Mouse (Mus musculus) bone marrow, adult 2 months (tissue): ENCODE data around the gene Acadm.
A peak's percentile ranks its signal among the peaks of the same experiment; 100 is the strongest.

ENCODE experiments used
- CTCF ChIP-seq: fragments of 200-500 bp; IDR thresholded peaks from 2 replicates; pipeline ENCODE4 v1.5.1; 2011; ENCODE audit warnings: low read length, control low read depth; ENCODE audit not compliant: control insufficient read depth, insufficient read depth
- POLR2A ChIP-seq: fragments of 200-500 bp; IDR thresholded peaks from 2 replicates; pipeline ENCODE4 v1.6.1; 2011; ENCODE audit warnings: low read depth, mild to moderate bottlenecking, control low read depth, low read length, borderline replicate concordance; ENCODE audit not compliant: control insufficient read depth

DNA sequence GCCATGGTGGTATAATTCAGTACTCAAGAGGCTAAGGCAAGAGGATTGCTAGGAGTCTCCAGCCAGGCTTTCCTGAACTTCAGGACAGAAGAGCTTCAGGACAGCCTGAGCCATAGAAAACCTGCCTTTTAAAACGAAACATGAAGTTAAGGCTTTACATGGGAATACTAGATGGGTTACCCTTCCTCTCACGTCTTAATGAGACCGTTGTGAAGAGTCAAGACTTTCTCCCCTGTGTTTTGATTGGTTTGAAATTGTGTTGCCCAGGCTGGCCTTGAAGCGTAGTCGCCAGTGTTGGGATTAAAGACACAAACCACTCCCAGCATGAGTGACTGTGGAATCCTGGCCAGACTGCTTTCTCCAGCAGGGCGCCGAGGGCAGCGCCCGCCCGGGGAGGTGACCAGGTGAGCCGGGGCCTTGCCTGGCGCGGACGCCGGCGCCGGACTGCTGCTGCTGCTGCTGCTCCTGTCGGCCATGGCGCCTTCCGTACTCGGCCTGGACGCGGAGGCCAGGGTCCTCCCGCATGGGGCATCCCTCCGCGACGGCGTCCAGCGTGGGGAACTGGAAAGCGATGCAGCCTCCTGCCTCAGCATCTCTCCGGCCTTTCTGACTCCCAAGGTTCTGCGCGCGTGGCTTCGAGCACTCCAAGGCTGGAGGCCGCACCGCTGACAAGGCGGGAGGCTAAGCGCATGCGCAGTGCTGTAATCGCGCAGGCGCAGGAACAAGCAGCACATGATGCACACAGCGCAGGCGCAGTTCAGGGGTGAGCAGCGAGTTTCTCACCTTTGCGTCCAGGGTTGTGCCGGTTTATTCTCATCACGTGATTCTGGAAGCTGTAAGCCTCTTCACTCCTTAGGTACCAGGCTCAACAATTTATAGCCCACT, 38.9 kb downstream of the Acadm start:
- 0 out of 2 replicates have a peak, but pooled peaks have one; percentile 15 for TF ChIP-seq POLR2A
- TF ChIP-seq CTCF: no peak
